Mouse (Mus musculus) duodenum, adult 2 months (tissue): ENCODE results near the gene Il5. TPM values are rescaled to one million over a fixed set of nuclear protein-coding genes. Genes with fewer than 3 reads are reported as not detected.

ENCODE experiments used
- polyA plus RNA-seq: library from polyadenylated mRNA; depleted of rRNA; stranded (reverse); fragments of >200 nt; gene quantifications from 2 replicates; pipeline ENCODE4 v1.2.3, GENCODE M21; 2012; ENCODE audit warnings: low replicate concordance; rRNA removed

Gene Il5
- polyA plus RNA-seq: not detected in 2 replicates

DNA sequence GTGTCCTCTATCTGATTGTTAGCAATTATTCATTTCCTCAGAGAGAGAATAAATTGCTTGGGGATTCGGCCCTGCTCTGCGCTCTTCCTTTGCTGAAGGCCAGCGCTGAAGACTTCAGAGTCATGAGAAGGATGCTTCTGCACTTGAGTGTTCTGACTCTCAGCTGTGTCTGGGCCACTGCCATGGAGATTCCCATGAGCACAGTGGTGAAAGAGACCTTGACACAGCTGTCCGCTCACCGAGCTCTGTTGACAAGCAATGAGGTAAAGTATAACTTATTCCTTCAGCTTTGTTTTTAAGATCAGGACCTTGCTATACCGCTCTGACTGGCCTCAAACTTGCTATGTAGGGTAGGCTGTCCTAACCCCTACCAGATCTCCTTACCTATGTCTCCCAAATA is at the start of gene Il5:
Gene Il5 (plus strand): TSS at position 80 of the 400 bp plus-strand sequence.

GRCm38 (mm10) chr11:53706934-53707717 is 13.5 kb upstream of the Il5 start, which contains the start of gene Rad50:
Rad50 (minus strand) TSS chr11:53707319.

DNA sequence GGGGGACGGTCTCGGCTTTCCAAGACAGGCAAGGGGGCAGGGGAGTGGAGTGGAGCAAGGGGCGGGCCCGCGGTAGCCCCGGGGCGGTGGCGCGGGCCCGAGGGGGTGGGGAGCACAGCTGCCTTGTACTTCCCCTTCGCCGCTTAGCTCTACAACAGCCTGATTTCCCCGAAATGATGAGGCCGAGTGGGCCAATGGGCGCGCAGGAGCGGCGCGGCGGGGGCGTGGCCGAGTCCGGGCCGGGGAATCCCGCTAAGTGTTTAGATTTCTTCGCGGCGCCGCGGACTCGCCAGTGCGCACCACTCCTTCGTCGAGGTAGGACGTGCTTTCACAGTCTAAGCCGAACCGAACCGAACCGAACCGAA is 49.1 kb downstream of the Il5 start, which contains the start of gene Irf1:
Gene Irf1 (plus strand): TSS at position 255 of the 365 bp plus-strand sequence.

DNA sequence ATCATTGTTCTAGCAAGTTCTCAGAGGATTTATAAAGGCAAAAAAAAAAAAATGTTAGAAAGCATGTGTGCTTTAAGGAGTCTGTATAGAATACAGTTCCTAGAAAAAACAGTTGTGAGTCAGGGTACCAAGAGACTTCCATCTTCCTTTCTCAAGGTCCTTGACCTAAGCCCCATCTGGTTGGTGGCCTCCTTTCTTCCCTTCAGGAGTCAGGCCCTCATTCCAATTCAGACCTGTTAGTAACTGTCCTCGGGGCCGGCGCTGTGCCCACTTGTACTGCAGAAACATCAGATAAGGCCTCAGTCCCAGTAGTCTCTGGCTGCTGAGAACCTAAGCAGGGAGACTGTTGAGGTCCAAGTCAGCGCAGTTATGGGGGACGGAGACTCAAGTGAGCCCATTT is 52.5 kb downstream of the Il5 start, which contains the start of gene Gm17334:
Gene Gm17334 (minus strand): TSS at position 101 of the 400 bp plus-strand sequence.

Other genes starting within 250 kb of the Il5 start
- gene Gm9945, start 240.6 kb upstream of the Il5 start, polyA plus RNA-seq: not detected in 2 replicates
- 10.5 and 34.0 TPM in 2 replicates for gene Sowaha, start 240.5 kb upstream of the Il5 start, polyA plus RNA-seq
- gene Sept8, start 201.5 kb upstream of the Il5 start, polyA plus RNA-seq: 5.4 and 13.0 TPM in 2 replicates
- 0.30 and 0.69 TPM in 2 replicates for gene Kif3a, start 153.4 kb upstream of the Il5 start, polyA plus RNA-seq
- 0.39 TPM in 1 of 2 replicates, not detected in the other for gene Il4, start 102.1 kb upstream of the Il5 start, polyA plus RNA-seq
- not detected in 2 replicates for gene Il13, start 86.1 kb upstream of the Il5 start, polyA plus RNA-seq
- gene Rad50, start 13.5 kb upstream of the Il5 start, polyA plus RNA-seq: 1.8 and 2.0 TPM in 2 replicates
- gene Irf1, start 49.2 kb downstream of the Il5 start, polyA plus RNA-seq: 145 and 175 TPM in 2 replicates
- gene Gm17334, start 52.4 kb downstream of the Il5 start, polyA plus RNA-seq: 0.60 and 2.3 TPM in 2 replicates
- 6.2 and 8.9 TPM in 2 replicates for gene Gm12216, start 138.5 kb downstream of the Il5 start, polyA plus RNA-seq
- 37.1 and 42.9 TPM in 2 replicates for gene Slc22a5, start 170.9 kb downstream of the Il5 start, polyA plus RNA-seq